Mouse (Mus musculus) liver, embryonic 13.5 days (tissue): ENCODE results near the gene Gm49318. TPM values are rescaled to one million over a fixed set of nuclear protein-coding genes. Genes with fewer than 3 reads are reported as not detected.
A peak's percentile ranks its signal among the peaks of the same experiment; 100 is the strongest.

Experiments used
- ATAC-seq: fragments of 200-750 bp; cut with Nextera tagmentation; 2 replicates; pipeline ENCODE4 v1.8.0; 2017; ENCODE audit warnings: low read depth, mild to moderate bottlenecking, moderate number of reproducible peaks, moderate library complexity
- DNase-seq: peaks from one replicate; pipeline ENCODE4 v3.0.0; 2022
- H3K27ac ChIP-seq: fragments of 300-500 bp; sonication (generic); 2 replicates; pipeline ENCODE4 v1.5.1; 2015; ENCODE audit warnings: moderate library complexity, mild to moderate bottlenecking, inconsistent platforms
- H3K27me3 ChIP-seq: fragments of 300-500 bp; sonication (generic); 2 replicates; pipeline ENCODE4 v1.6.1; 2015; ENCODE audit warnings: mild to moderate bottlenecking, inconsistent platforms
- H3K36me3 ChIP-seq: fragments of 300-500 bp; sonication (generic); 2 replicates; pipeline ENCODE4 v1.6.1; 2015; ENCODE audit warnings: mild to moderate bottlenecking, inconsistent platforms
- H3K4me1 ChIP-seq: fragments of 300-500 bp; sonication (generic); replicated peaks from 2 replicates; pipeline ENCODE4 v1.6.1; 2015; ENCODE audit warnings: inconsistent platforms
- H3K4me2 ChIP-seq: fragments of 300-500 bp; sonication (generic); 2 replicates; pipeline ENCODE4 v1.6.1; 2015; ENCODE audit warnings: inconsistent platforms, mild to moderate bottlenecking, moderate library complexity
- H3K4me3 ChIP-seq: fragments of 300-500 bp; sonication (generic); replicated peaks from 2 replicates; pipeline ENCODE4 v1.5.1; 2015; ENCODE audit warnings: mild to moderate bottlenecking, inconsistent platforms
- H3K9ac ChIP-seq: fragments of 300-500 bp; sonication (generic); 2 replicates; pipeline ENCODE4 v1.6.1; 2015; ENCODE audit warnings: mild to moderate bottlenecking, inconsistent platforms
- H3K9me3 ChIP-seq: fragments of 300-500 bp; sonication (generic); replicated peaks from 2 replicates; pipeline ENCODE4 v1.6.1; 2016; ENCODE audit warnings: inconsistent platforms
- WGBS: fragments of 180-500 bp; shearing (Covaris S2); methylation state at CpG from one replicate; pipeline ENCODE4 v1.1.7; 2015; ENCODE audit not compliant: insufficient replicate concordance; 5-methylcytosine and 5-hydroxymethylcytosine counted together
- polyA plus RNA-seq: library from polyadenylated mRNA; unstranded; fragments of >200 nt; fragmentation: Nextera tagmentation; extraction: Ambion mirVana; gene quantifications from 2 replicates; pipeline ENCODE4 v1.2.1, GENCODE M21; 2015

The Gm49318 gene
- polyA plus RNA-seq, result not detected in 2 replicates

- H3K9me3 ChIP-seq, result no peaks in the 10 kb centered on the region
- DNase-seq, result peak; percentile 95
- H3K27me3 ChIP-seq, result no peaks in the 10 kb centered on the region
- H3K4me2 ChIP-seq, result peak within 1 kb of the TSS; percentile 76
- peak within 1 kb of the TSS; percentile 94 for H3K27ac ChIP-seq
- under 1% methylated on average over 85 of the region's 87 CpGs for WGBS
- H3K9ac ChIP-seq, result peak within 1 kb of the TSS; percentile 91
- peaks cover 56% of the 10 kb centered on the region for H3K36me3 ChIP-seq
- H3K4me1 ChIP-seq, result peaks cover 21% of the 10 kb centered on the region
- peak; percentile 94 for ATAC-seq
- H3K4me3 ChIP-seq, result peak within 1 kb of the TSS; percentile 88
Measured at GRCm38 (mm10) chr9:22070791-22071573, at the start of gene Gm49318, which contains the start of gene Zfp653. Gene Gm49318, minus strand, starts transcription at chr9:22071259. Gene Zfp653, minus strand, starts transcription at chr9:22071376.

GRCm38 (mm10) chr9:22119543-22119942, 48.5 kb upstream of the Gm49318 start:
- no peak for DNase-seq
- H3K4me2 ChIP-seq, result no peak overlapping the region
- H3K36me3 ChIP-seq, result peaks cover 3% of the 10 kb centered on the region; the same call in 1 of the 2 replicates
- no peak overlapping the region for H3K4me3 ChIP-seq
- no peaks in the 10 kb centered on the region for H3K27me3 ChIP-seq
- ATAC-seq, result no peak
- H3K9me3 ChIP-seq, result no peaks in the 10 kb centered on the region
- H3K4me1 ChIP-seq, result peaks cover 82% of the 10 kb centered on the region
- 0 out of 2 replicates have a peak overlapping the region, but pooled peaks have one; percentile 8 for H3K9ac ChIP-seq
- WGBS, result 78% methylated on average over 4 of the region's 4 CpGs
- H3K27ac ChIP-seq, result peak overlapping the region; percentile 87; the same call in 1 of the 2 replicates

GRCm38 (mm10) chr9:22117754-22118456, 46.8 kb upstream of the Gm49318 start:
- H3K4me3 ChIP-seq, result peak overlapping the region; percentile 92
- DNase-seq (peak; percentile 67), ATAC-seq (no peak)
- peak overlapping the region; percentile 68 for H3K9ac ChIP-seq
- peaks cover 16% of the 10 kb centered on the region for H3K36me3 ChIP-seq
- peak overlapping the region; percentile 61 for H3K27ac ChIP-seq
- peaks cover 65% of the 10 kb centered on the region for H3K4me1 ChIP-seq
- no peaks in the 10 kb centered on the region for H3K27me3 ChIP-seq
- H3K9me3 ChIP-seq, result no peaks in the 10 kb centered on the region
- WGBS, result 34% methylated on average over 10 of the region's 10 CpGs
- H3K4me2 ChIP-seq, result peak overlapping the region; percentile 92

GRCm38 (mm10) chr9:22116740-22117426, 45.8 kb upstream of the Gm49318 start, which contains the start of gene Elof1:
Gene Elof1, minus strand, starts transcription at chr9:22117172.
- Histone ChIP-seq H3K4me3 (peak within 1 kb of the TSS; percentile 92), H3K27ac (peak within 1 kb of the TSS; percentile 82), H3K4me2 (peak within 1 kb of the TSS; percentile 92), H3K9ac (peak within 1 kb of the TSS; percentile 89), H3K27me3 (no peaks in the 10 kb centered on the region), H3K4me1 (peaks cover 55% of the 10 kb centered on the region), H3K36me3 (peaks cover 26% of the 10 kb centered on the region), H3K9me3 (no peaks in the 10 kb centered on the region)
- peak; percentile 93 for DNase-seq
- peak; percentile 90 for ATAC-seq
- WGBS, result under 1% methylated on average over 52 of the region's 52 CpGs

GRCm38 (mm10) chr9:22116086-22116485, 45.0 kb upstream of the Gm49318 start:
- Histone ChIP-seq H3K9ac (peak overlapping the region; percentile 89), H3K27me3 (no peaks in the 10 kb centered on the region), H3K4me1 (peaks cover 47% of the 10 kb centered on the region), H3K4me3 (peak overlapping the region; percentile 92), H3K36me3 (peaks cover 34% of the 10 kb centered on the region), H3K27ac (peak overlapping the region; percentile 82; the same call in 1 of the 2 replicates), H3K9me3 (no peaks in the 10 kb centered on the region), H3K4me2 (peak overlapping the region; percentile 92)
- 26% methylated on average over 15 of the region's 15 CpGs for WGBS
- ATAC-seq (no peak), DNase-seq (no peak)

GRCm38 (mm10) chr9:22115635-22116034, 44.6 kb upstream of the Gm49318 start:
- ATAC-seq (no peak), DNase-seq (no peak)
- Histone ChIP-seq H3K27me3 (no peaks in the 10 kb centered on the region), H3K4me3 (peak overlapping the region; percentile 92), H3K9ac (peak overlapping the region; percentile 89), H3K4me1 (peaks cover 43% of the 10 kb centered on the region), H3K36me3 (peaks cover 38% of the 10 kb centered on the region), H3K4me2 (peak overlapping the region; percentile 92), H3K9me3 (no peaks in the 10 kb centered on the region), H3K27ac (no peak overlapping the region)
- 83% methylated on average over 4 of the region's 4 CpGs for WGBS

GRCm38 (mm10) chr9:22108194-22108593, 37.1 kb upstream of the Gm49318 start:
- DNase-seq, result no peak
- H3K27me3 ChIP-seq, result peaks cover 13% of the 10 kb centered on the region; the same call in 1 of the 2 replicates
- no peak overlapping the region for H3K4me3 ChIP-seq
- no peaks in the 10 kb centered on the region for H3K4me1 ChIP-seq
- H3K4me2 ChIP-seq, result no peak overlapping the region
- H3K9ac ChIP-seq, result no peak overlapping the region
- peak; percentile 18; the same call in 1 of the 2 replicates for ATAC-seq
- WGBS, result 78% methylated on average over 9 of the region's 9 CpGs
- H3K36me3 ChIP-seq, result peaks cover 36% of the 10 kb centered on the region
- no peaks in the 10 kb centered on the region for H3K9me3 ChIP-seq
- H3K27ac ChIP-seq, result no peak overlapping the region

GRCm38 (mm10) chr9:22099922-22100321, 28.9 kb upstream of the Gm49318 start:
- Histone ChIP-seq H3K27ac (no peak overlapping the region), H3K36me3 (no peaks in the 10 kb centered on the region), H3K4me3 (no peak overlapping the region), H3K27me3 (peaks cover 82% of the 10 kb centered on the region), H3K9me3 (no peaks in the 10 kb centered on the region), H3K9ac (no peak overlapping the region), H3K4me1 (peaks cover 18% of the 10 kb centered on the region), H3K4me2 (no peak overlapping the region)
- 5% methylated on average over 18 of the region's 18 CpGs for WGBS
- ATAC-seq, result no peak
- DNase-seq, result no peak

- WGBS, result 6% methylated on average over 14 of the region's 14 CpGs
- Histone ChIP-seq H3K4me1 (peaks cover 18% of the 10 kb centered on the region), H3K4me3 (no peak within 1 kb of the TSS), H3K9ac (no peak within 1 kb of the TSS), H3K27me3 (peaks cover 83% of the 10 kb centered on the region), H3K36me3 (no peaks in the 10 kb centered on the region), H3K9me3 (no peaks in the 10 kb centered on the region), H3K4me2 (no peak within 1 kb of the TSS), H3K27ac (no peak within 1 kb of the TSS)
- DNase-seq (no peak), ATAC-seq (no peak)
Measured at GRCm38 (mm10) chr9:22098993-22099696, 28.1 kb upstream of the Gm49318 start, which contains the start of gene Cnn1. Gene Cnn1, plus strand, starts transcription at chr9:22099216.

GRCm38 (mm10) chr9:22095854-22096307, 24.8 kb upstream of the Gm49318 start:
- no peaks in the 10 kb centered on the region for H3K36me3 ChIP-seq
- peaks cover 18% of the 10 kb centered on the region for H3K4me1 ChIP-seq
- ATAC-seq (peak; percentile 83), DNase-seq (peak; percentile 78)
- 2% methylated on average over 24 of the region's 24 CpGs for WGBS
- peak overlapping the region; percentile 77 for H3K4me2 ChIP-seq
- no peak overlapping the region for H3K27ac ChIP-seq
- peak overlapping the region; percentile 52 for H3K4me3 ChIP-seq
- H3K27me3 ChIP-seq, result peaks cover 67% of the 10 kb centered on the region
- H3K9ac ChIP-seq, result peak overlapping the region; percentile 71
- no peaks in the 10 kb centered on the region for H3K9me3 ChIP-seq
